8 mouse cellular contexts compared by ENCODE assay signal in the genomic region with DNA sequence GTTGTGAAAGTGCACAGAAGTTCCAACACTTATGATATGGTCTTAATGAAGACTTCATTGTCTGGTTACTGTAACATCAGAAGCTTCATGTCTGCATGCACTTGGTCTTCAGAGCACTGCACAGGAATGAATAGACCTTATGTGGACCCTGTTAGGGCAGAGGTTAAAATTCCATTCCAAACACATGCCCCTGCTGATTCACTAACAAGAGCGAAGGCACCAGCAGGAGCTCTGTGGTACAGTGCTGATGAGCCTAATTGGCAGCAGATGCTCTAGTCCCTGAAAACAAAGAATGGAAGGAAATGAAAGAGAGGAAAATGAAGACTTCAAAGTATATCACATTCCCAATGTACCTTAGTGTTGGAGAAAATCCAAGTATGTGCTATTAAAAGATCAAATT.
"Had no signal": no experiment of that assay in that cellular context is flagged by ENCODE, and none has a peak within 500 bp of the region (broad histone marks: within the 10 kb centered on the region; RNA-seq: fewer than 3 reads in every experiment).

No protein-coding gene starts in this region.

- DNase-seq: kidney, postnatal 36 days; liver; liver, embryonic 13.5 days; liver, postnatal 0 days; right cerebral cortex, postnatal 14 days; thymus, adult 2 months; thymus, postnatal 25 days had no signal

- ATAC-seq: liver, postnatal 0 days; midbrain, embryonic 15.5 days had no signal
